Mouse (Mus musculus) natural killer cell, adult 2 months (primary cell): Measurements from ENCODE around the gene 4930470P17Rik.
"Not testable (repeated sequence)": the region's sequence is repeated elsewhere in the genome, so short reads cannot be mapped to it uniquely, and the experiment has no call there.

Experiments used
- DNase-seq, 2 experiments: peaks; one replicate each; pipeline ENCODE4 v3.0.0; 2022; ENCODE audit warnings: low spot score in 2 of 2

4930470P17Rik gene

DNA sequence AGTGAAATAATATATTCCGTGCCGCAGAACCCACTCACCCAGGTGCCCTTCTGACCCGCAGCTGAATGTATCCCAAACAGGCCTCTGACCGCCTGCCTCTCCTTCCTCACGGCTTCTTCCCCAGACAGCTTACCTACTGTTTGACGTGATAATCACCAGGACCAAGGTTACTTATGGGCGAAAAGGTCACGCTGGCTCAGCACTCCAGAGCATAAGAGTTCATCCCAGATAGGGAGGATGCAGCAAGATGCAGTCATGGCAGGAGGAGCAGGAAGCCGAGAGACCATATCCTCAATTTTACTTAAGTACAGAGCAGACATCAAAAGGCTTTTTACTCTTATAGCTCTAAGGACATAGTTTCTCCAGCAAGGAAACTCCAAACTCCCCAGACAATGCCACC lies at the start of gene 4930470P17Rik:
Gene 4930470P17Rik (minus strand): TSS at position 101 of the 400 bp plus-strand sequence.
- no peak for DNase-seq

DNA sequence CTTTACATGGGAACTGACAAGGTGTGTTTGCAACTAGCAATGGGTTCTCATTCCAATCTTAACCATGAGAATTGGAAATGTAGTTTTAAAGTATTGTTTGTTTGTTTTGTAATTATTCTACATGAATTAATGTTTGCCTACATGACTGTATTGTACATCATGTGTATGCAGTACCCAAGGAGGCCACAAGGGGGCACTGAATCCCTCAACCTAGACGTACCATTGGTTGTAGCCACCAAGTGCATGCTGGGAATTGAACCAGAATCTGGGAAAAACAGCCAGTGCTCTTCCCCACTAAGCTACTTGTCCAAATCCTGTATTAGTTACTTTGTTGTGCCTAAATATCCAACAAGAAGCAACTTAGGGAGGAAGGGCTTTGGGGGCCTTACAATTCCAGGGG lies 49.7 kb upstream of the 4930470P17Rik start:
- no peak for DNase-seq

DNA sequence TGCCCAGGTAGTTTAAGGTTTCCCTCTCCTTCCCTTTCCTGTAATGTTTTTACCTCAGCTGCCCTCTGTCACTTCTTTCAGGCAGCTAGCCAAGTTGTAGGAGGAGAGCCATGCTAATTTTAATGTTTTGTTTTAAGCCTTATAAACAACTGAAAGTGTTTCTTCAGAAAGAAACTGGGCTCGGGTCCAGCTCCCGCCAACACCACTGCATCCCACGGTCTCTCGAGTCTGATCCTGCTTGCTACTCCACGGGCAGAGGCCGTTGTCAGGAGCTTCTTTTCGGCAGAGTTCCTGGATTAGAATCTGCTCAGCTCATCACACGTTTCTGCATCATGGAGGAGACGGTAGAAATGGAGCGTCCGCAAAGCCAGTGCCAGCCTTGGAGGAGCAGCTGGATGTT lies 46.7 kb upstream of the 4930470P17Rik start:
- DNase-seq = no peak

DNA sequence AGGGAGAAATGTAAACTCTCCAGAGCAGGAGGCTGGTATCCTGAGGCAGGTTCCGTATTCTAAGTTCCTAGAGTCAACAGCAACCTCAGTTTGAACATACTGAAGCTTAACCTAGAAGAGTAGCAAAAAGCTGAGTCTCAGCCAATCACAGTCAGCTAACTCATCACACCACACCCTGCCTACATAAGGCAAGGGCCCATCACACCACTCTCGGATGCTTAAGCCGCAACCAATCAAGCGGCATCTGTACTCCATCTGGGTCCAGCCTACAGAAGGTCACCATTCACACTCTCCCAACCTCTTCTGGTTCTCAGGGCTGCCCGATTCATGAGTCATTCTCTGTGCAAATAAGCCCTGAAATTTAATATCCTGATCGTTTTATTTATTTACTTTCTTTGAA lies 44.4 kb upstream of the 4930470P17Rik start:
- DNase-seq = no peak

DNA sequence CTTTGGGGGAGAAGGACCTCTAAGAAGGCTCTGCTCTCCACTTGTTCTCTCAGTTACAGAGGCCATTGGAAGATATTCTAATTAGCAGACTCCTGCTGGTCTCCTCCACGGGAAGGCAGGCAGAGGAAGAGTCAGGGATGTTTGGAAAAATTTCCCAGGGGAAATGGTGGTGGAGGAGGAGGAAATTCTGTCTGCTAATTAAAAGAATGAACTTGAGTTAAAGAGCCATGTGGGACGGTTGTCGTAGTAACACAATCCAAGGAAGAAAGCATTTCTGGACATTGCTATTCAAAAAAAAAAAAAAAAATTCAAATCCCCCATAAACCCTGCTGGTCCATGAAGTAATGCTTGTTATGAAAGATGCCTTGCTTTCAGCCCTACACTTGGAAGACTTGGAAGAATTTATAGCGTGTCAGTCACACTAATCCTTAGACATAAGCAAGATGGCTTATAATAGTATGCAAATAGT lies 40.6 kb upstream of the 4930470P17Rik start:
- DNase-seq = no peak

DNA sequence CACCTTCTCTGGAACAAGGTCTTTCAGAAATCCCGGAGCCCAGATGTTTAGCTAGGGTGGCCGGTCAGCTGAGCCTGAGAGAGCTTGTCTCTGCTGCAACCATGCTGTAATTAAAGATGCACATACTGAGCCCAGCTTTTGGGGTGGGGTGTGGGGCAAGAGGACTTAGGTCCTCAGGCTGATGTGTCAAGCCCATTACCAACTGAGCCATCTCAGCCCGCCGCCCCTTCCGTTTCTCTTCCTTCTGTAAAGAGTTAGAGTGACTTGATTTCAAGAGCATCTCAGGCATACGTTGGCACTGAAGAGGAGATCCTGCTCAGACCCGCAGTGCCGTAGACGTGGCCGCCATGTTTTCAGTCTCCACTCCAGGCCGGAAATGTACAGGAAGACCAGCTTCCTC lies 38.5 kb upstream of the 4930470P17Rik start:
- no peak for DNase-seq

DNA sequence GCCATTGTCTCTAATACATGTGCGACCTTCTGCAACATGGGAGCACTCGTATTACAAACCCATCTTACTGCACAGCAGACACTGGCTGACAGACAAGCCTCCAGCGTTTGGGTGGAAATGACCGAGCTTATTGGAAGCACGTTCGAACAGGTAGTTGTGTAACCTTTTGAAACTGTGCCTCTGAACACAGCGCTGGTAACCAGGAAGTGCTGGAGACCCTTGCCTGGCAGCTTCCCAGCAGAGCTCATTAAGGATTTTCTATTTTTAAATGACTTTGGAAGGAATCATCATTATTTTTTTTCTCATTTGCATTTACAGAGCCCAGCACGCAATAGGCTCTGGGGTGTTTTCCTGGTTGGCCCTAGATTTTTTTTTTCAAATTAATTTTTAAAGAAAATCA lies 36.9 kb upstream of the 4930470P17Rik start:
- DNase-seq = no peak

DNA sequence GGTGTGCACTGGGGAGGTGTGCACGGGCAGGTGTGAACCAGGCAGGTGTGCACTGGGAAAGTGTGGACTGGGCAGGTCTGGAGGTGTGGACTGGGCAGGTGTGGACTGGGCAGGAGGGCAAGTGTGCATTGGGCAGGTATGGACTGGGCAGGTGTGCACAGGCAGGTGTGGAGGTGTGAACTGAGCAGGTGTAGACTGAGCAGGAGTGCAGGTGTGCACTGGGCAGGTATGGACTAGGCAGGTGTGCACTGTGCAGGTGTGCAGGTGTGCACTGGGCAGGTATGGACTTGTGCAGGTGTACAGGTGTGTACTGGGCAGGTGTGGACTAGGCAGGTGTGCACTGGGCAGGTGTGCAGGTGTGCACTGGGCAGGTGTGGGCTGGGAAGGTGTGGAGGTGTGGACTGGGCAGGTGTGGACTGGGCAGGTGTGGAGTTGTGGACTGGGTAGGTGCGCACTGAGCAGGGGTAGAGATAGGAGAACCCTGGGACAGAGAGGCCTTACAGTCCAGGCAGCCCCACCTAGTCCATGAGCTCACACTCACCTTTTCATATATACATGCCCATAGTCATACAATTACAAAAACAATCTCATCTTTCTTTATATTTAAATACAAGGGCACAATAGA lies 31.3 kb upstream of the 4930470P17Rik start:
- no peak for DNase-seq

DNA sequence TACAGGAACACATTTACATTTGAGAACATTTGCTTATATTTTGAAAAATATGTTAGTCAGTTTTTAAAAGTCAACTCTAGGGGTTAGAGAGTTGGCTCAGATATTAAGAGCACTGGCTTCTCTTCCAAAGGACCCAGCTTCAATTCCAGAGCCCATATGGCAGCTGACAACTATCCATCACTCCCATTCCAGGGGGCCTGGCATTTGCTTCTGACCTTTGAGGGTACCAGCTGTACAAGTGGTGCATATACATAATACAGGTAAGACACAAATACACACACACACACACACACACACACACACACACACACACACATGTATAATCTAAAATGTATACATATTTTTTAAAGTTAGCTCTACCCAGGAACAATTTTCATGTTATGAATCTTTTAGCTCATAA lies 30.6 kb upstream of the 4930470P17Rik start:
- no peak for DNase-seq

DNA sequence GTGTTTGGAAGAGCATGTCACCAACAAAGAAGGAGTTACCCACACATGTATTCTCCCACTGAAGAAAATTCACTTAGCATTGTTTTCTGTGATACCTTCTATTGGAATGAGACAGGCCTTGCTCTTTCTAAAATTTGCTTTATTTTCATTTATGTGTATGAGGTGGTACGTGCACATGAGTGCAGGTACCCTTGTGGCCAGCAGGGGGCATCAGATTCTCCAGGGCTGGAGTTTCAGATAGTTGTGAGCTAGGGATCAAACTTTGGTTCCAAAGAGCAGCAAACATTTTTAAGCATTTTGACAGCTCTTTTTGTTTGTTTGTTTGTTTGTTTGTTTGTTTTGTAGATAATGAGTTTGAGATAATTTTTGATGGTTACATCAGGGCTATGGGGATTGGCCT lies 29.6 kb upstream of the 4930470P17Rik start:
- DNase-seq = no peak

DNA sequence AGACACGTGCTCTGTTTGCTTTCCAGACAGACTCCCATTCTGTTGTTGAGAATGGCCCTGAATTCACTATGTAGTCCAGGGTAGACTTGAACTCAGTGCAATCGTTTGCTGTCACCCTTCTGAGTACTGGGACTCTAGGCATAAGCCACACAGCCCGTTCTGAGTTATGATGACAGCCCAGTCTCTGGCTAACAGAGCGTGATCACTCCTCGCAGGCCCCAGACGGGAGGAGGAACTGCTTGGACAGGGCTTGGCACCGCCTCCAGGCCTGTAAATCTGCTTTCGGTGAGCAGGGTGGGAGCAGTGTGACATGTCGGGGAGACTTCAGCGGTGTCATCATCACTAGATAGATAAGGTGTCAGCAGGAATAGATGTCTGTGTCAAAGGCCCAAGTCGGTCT lies 28.7 kb upstream of the 4930470P17Rik start:
- DNase-seq = no peak

DNA sequence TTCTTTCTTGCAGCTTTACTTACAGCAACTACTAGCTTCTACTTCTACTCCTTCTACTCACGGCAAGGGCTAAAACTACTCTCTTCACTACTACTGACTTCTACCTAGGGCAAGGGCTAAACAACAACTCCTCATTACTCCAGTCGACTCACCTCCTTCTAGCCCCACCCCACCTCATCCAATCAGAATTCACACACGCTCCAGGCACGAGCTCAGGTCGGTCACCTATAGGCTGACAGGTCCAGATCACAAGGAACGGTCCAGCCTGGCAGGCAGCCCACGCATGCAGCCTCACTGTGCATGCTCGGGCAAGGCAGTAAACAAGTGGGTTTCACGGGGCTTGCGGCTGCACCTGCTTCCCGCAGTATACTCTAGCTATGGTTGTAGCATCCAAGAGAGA lies 26.2 kb upstream of the 4930470P17Rik start:
- not testable (repeated sequence) for DNase-seq

DNA sequence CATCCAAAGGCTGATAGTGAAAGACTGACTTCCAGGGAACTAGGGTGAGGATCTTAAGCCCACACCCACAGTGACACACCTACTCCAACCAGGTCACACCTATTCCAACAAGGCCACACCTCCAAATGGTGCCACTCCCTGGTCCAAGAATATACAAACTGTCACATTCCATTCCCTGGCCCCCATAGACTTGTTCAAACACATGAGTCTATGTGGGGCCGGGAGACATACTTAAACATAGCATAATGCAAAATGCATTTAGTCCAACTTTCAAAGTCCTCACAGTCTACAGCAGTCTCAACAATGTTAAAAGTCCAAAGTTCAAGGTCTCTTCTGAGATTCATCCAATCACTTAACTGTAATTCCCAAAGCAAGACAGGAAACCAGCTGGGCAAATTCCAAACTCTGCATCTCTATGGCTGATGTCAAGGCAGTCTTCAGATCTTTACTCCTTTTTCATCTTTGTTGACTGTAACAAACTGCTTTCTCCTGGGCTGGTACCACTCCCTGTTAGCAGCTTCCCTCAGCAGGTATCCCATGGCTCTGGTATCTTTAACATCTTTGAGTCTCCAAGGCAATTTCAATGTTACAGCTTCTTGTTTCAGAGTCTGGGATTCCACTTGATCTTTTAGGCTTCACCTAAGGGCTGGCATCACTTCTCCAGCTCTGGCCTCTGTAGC lies 22.5 kb upstream of the 4930470P17Rik start:
- not testable (repeated sequence) for DNase-seq

DNA sequence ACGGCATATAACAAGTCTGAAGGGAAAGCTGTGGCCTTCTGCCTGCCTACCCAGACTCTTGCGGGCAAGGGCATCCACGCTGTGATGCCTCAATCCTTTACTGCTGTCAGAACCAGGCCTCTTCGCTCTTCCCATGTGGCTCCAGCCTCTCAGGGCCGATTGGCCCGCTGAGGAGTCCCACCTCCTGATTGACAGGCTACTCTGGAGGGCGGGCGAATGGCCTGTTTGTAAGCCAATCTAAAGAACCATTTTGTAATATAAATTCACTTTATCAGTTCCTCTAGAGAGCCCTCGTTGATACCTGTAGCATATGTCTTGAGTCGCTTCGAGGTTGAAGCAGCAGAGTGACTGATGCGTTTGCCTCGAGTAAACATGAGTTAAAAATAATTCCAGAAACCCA lies 21.2 kb upstream of the 4930470P17Rik start:
- no peak for DNase-seq

DNA sequence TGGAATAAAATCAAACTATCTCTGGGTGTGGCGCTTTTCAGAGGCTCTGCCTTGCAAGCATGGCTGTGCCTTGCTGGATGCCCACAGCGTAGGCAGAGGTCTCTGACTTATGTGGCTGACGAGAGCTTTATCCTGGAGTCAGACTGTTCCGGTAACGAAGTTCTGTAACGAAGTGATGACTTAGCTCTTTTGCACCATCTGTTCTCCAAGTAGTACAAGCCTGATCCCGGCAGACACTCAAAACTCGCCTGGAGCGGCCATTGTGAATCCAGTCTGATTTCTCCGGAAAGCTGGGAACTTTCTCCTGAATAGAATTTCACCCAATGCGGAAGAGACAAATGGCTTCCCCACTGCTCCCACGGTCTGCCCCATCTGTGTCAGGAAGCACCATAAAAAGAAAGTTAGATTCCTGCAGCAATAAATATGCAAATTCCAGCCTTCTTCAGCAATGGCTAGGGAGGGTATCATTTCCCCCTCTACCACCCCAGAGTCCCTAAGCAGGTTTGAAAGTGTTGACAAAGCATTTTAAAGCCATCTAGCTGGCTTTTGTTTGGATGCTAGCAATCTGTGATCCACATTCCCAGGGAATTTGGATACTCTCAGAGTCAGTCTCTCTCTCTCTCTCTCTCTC lies 17.2 kb upstream of the 4930470P17Rik start:
- DNase-seq = no peak

DNA sequence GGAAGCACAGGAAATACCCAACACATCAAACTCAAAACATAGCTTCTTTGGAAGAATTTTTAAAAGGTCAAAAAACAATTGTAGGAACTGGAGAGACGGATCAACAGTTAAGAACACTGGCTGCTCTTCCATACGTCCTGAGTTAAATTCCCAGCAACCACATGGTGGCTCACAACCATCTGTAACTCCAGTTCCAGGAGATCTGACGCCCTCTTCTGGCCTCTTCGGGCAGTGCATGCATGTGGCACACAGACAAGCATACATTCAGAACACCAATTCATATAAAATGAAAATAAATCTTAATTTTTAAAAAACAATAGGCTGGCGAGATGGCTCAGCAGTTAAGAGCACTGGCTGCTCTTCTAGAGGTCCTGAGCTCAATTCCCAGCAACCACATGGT lies 10.0 kb upstream of the 4930470P17Rik start:
- not testable (repeated sequence) for DNase-seq

DNA sequence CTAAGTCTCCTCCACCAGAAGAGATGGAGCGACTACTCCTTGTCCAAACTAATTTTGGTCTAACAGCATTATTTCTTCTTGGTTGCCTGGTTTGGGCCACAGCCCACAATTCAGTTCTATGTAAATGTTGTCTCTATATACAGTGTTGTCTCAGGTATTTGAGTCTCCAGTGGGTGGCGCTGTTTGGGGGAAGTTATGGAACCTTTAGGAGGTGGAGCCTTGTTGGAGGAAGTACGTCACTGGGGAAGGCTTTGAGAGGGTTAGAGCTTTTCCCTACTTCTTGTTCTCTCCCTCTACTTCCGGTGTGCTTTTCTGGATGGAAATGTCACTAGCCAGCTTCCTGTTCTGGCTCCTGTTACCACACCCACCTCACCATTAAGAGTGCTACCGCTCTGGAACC lies 646 bp downstream of the 4930470P17Rik start:
- no peak for DNase-seq

DNA sequence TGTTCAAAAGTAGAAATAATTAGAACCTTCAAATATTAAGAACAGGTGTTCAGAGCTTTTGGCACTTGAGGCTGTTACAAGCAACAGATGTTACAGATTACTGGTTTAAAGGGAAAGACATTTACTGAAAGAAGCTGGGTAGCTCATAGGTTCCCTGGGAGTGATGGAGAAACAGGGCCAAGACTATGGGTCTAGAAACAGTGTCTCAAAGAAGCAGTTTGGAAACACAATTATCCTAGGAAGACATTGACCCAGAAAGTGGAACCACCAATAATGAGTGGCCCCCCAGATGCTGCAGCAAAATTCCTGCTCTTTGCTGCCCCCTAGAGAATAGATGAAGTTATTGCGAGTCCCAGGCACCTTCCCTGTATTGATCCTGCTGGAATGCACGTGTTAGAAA lies 4.2 kb downstream of the 4930470P17Rik start:
- no peak for DNase-seq

DNA sequence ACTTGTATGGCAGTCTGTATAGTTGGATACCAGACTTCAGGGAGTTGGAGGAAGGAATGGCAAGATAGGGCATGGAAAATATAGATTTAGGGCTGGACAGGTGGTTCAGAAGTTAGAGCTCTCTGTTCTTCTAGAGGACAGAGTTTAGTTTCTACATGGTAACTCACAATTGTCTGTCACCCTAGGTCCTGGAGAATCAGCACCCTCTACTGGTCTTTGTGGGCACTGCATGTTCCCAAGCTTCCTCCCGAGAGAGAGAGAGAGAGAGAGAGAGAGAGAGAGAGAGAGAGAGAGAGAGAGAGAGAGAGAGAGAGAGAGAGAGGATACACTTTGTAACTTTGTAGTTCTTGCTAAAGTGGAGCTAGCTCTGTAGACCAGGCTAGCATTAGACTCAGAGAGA lies 5.1 kb downstream of the 4930470P17Rik start:
- DNase-seq = no peak

DNA sequence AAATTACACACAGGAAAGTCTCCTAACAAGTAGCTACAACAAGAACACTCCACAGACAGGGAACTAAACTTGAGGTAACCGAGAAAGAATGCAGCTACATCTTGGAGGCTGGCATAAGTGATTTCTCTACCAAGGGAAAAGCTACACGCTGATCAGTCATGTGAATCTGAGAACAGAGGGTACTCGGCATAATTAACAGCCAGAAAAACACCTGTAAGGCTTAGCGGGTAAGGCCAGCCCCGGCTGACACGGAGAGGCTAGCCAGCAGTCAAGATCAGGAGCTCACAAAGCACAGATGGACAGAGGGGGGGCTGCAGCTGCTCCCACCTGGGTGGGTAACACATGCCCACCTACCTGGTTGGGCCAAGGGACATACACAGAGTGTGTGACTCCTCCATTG lies 9.7 kb downstream of the 4930470P17Rik start:
- DNase-seq = no peak

DNA sequence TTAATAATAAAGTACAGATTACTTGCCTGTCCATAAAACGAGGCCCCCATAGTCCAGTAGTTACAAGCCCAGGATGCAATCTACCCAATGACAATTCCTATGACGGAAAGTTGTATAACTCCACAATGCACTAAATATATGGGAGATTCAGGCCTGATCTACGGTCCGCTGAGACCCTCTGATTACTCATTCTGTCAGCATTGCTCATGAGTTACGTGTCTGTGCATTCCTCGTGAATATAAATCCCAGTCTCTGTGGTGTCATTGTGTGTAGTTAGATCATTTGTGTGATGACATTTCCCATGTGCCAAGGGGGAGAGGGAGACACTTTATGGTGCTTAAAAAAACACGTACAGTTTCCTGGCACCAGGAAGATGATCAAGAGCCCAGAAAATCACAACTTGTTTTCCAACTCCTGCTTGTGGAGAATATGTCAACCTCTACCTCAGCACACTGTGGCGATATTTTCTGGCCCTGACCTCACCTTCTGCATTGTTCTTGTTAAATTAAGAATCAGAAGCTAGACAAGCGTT lies 13.4 kb downstream of the 4930470P17Rik start:
- no peak for DNase-seq

DNA sequence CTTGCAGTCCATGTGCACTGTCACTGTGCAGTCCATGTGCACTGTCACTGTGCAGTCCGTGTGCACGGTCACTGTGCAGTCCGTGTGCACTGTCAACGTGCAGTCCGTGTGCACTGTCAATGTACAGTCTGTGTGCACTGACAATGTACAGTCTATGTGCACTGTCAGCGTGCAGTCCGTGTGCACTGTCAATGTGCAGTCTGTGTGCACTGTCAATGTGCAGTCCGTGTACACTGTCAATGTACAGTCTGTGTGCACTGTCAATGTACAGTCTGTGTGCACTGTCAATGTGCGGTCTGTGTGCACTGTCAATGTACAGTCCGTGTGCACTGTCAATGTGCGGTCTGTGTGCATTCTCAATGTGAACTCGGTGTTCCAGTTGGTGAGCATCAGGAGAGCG lies 17.1 kb downstream of the 4930470P17Rik start:
- no peak for DNase-seq

DNA sequence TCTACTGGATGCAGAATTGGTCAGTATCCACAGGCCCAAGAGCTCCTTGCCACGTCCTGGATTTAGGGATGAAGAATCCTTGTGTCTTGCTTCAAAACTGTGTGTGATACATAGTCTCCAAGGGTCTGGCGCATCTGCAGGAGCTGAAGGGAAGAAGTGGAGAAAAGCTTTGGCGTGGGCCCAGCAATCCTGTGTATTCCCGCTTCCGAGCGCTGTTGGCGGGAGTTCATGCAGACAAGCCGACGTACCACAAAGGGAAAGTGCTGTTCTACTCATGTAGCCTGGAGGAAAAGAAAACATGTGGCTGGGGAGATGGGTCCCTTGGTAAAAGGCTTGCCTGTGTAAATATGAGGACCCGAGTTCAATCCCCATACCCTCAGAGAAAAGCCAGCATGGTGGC lies 22.3 kb downstream of the 4930470P17Rik start:
- DNase-seq = no peak
